Mouse (Mus musculus): ENCODE results near the gene Zdbf2. TPM values are rescaled to one million over a fixed set of nuclear protein-coding genes. Genes with fewer than 3 reads are reported as not detected.
"Not testable (repeated sequence)": the region's sequence is repeated elsewhere in the genome, so short reads cannot be mapped to it uniquely, and the experiment has no call there.

The Zdbf2 gene
- polyA plus RNA-seq, 1 experiment, result not detected

DNA sequence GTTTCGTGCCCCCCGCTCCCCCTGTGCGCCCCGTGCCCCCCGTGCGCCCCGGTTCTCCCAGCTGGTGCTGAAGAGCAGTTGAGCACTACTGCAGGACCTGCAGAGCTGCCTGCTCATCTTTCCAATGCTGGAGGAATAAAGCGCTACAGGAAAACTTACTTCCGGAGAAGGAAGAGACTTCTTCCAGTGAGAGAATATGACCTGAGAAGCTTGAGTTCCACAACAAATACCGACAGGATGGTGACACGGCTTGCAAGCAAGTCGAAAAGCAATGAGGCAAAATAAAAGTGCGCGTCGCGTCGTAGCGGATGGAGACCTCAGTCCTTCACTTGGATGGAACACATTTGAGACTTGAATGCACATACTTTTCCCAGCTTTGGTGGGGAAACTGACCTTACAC is 36.6 kb downstream of the Zdbf2 start:
- H3K4me3 ChIP-seq (ENCODE audit: insufficient read depth, low read depth, low read length), result no peak overlapping the region
- no peak overlapping the region for H3K27ac ChIP-seq (replicated peaks; ENCODE audit: low read depth, low read length)
- no peaks in the 10 kb centered on the region for H3K4me1 ChIP-seq (ENCODE audit: control insufficient read depth, insufficient read depth, insufficient read length, low read length)

DNA sequence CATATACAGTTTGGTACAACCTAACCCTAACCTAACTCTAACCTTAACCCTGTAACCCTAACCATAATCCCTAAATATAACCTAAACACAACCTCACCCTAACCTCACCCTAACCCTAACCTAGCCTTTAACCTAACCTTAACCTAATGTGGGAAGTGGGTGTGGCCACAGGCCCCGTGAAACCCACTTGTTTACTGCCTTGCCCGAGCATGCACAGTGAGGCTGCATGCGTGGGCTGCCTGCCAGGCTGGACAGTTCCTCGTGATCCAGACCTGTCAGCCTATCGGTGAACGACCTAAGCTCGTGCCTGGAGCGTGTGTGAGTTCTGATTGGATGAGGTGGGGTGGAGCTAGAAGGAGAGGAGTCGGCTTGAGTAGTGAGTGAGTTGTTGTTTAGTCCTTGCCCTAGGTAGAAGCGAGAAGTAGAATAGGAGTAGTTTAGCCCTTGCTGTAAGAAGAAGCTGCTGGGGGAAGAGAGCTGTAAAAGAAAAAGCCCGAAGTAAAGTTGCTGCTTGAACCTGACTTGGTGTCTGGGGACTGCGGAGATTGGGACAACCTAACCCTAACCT is 50.6 kb downstream of the Zdbf2 start:
- H3K4me3 ChIP-seq (ENCODE audit: insufficient read depth, low read depth, low read length); H3K4me1 ChIP-seq (ENCODE audit: control insufficient read depth, insufficient read depth, insufficient read length, low read length); H3K27ac ChIP-seq (replicated peaks; ENCODE audit: low read depth, low read length): not testable (repeated sequence)

Other genes with a start within 250 kb of the Zdbf2 start
- gene Ino80d, start 158.6 kb upstream of the Zdbf2 start, polyA plus RNA-seq (2012; ENCODE audit: insufficient read depth, insufficient read length, missing spikeins), result 3.7 and 5.2 TPM in 2 replicates
- gene Eef1b2, start 96.4 kb upstream of the Zdbf2 start, polyA plus RNA-seq (2012; ENCODE audit: insufficient read depth, insufficient read length, missing spikeins), result 440 and 463 TPM in 2 replicates
- 837 and 962 TPM in 2 replicates for gene Ndufs1, start 96.4 kb upstream of the Zdbf2 start, polyA plus RNA-seq (2012; ENCODE audit: insufficient read depth, insufficient read length, missing spikeins)
- 0.79 and 1.2 TPM in 2 replicates for gene Gpr1, start 58.7 kb upstream of the Zdbf2 start, polyA plus RNA-seq (2012; ENCODE audit: insufficient read depth, insufficient read length, missing spikeins)
- 3.4 and 3.5 TPM in 2 replicates for gene Adam23, start 172.6 kb downstream of the Zdbf2 start, polyA plus RNA-seq (2012; ENCODE audit: insufficient read depth, insufficient read length, missing spikeins)